Comparison of ENCODE assay signal across 10 mouse cellular contexts in genomic region chr14:46661792-46662545, GRCm38 (mm10).
DNase-seq lines count a peak whose midpoint lies in the region; ATAC-seq lines count a peak whose summit lies in the region.
"Had no signal": no experiment of that assay in that cellular context is flagged by ENCODE, and none has a peak within 500 bp of the region (broad histone marks: within the 10 kb centered on the region; RNA-seq: fewer than 3 reads in every experiment).

No protein-coding gene starts in this region.

- H3K27ac ChIP-seq in kidney, embryonic 15.5 days: peak overlapping the region; percentile 41; the same call in 1 of the 2 replicates
- 0 out of 2 replicates have a peak overlapping the region, but pooled peaks have one; percentile 31 for H3K27ac ChIP-seq in embryonic facial prominence, embryonic 12.5 days
- no peak overlapping the region for H3K27ac ChIP-seq in intestine, embryonic 16.5 days (ENCODE audit: low read length)
- no peak overlapping the region for H3K27ac ChIP-seq in neural tube, embryonic 12.5 days

- DNase-seq in kidney, adult 18-20 months: no peak
- no peak for DNase-seq in thymus, postnatal 25 days
- DNase-seq in frontal cortex, postnatal 36 days (ENCODE audit: low spot score in 2 of 2): no peak
- DNase-seq in cerebellum, postnatal 4 days (ENCODE audit: low spot score in 2 of 2): no peak
- DNase-seq: kidney, postnatal 36 days; lung, postnatal 36 days had no signal

- H3K9ac ChIP-seq in kidney, embryonic 15.5 days: no peak overlapping the region
- no peak overlapping the region for H3K9ac ChIP-seq in embryonic facial prominence, embryonic 12.5 days
- no peak overlapping the region for H3K9ac ChIP-seq in intestine, embryonic 16.5 days (ENCODE audit: low read depth, low read length)
- H3K9ac ChIP-seq in neural tube, embryonic 12.5 days: no peak overlapping the region

- H3K4me3 ChIP-seq in kidney, embryonic 15.5 days (replicated peaks): no peak overlapping the region
- H3K4me3 ChIP-seq in embryonic facial prominence, embryonic 12.5 days: no peak overlapping the region
- no peak overlapping the region for H3K4me3 ChIP-seq in intestine, embryonic 16.5 days (ENCODE audit: low read length)
- H3K4me3 ChIP-seq in neural tube, embryonic 12.5 days: no peak overlapping the region

- no peaks in the 10 kb centered on the region for H3K9me3 ChIP-seq in kidney, embryonic 15.5 days (replicated peaks)
- no peaks in the 10 kb centered on the region for H3K9me3 ChIP-seq in embryonic facial prominence, embryonic 12.5 days
- no peaks in the 10 kb centered on the region for H3K9me3 ChIP-seq in intestine, embryonic 16.5 days (ENCODE audit: control insufficient read depth, low read length)
- H3K9me3 ChIP-seq in neural tube, embryonic 12.5 days: no peaks in the 10 kb centered on the region

- H3K4me1 ChIP-seq in kidney, embryonic 15.5 days: peaks cover 38% of the 10 kb centered on the region
- H3K4me1 ChIP-seq in embryonic facial prominence, embryonic 12.5 days: peaks cover 29% of the 10 kb centered on the region
- H3K4me1 ChIP-seq in intestine, embryonic 16.5 days (ENCODE audit: control insufficient read depth, insufficient read depth, low read length): peaks cover 7% of the 10 kb centered on the region; the same call in 1 of the 2 replicates
- peaks cover 13% of the 10 kb centered on the region for H3K4me1 ChIP-seq in neural tube, embryonic 12.5 days

- H3K27me3 ChIP-seq in kidney, embryonic 15.5 days: no peaks in the 10 kb centered on the region
- H3K27me3 ChIP-seq in embryonic facial prominence, embryonic 12.5 days: no peaks in the 10 kb centered on the region
- no peaks in the 10 kb centered on the region for H3K27me3 ChIP-seq in intestine, embryonic 16.5 days (replicated peaks; ENCODE audit: control insufficient read depth, insufficient read depth, low read length)
- H3K27me3 ChIP-seq in neural tube, embryonic 12.5 days (replicated peaks): no peaks in the 10 kb centered on the region

- ATAC-seq in kidney, embryonic 15.5 days (replicated peaks; ENCODE audit: low FRiP score): peak; percentile 63
- peak; percentile 78 for ATAC-seq in embryonic facial prominence, embryonic 12.5 days (ENCODE audit: insufficient number of reproducible peaks, insufficient read depth, low FRiP score, low TSS enrichment)
- ATAC-seq in intestine, embryonic 16.5 days: peak; percentile 49
- peak; percentile 74 for ATAC-seq in neural tube, embryonic 12.5 days (ENCODE audit: low FRiP score, low read depth)

- H3K4me2 ChIP-seq in kidney, embryonic 15.5 days: peak overlapping the region; percentile 27; the same call in 1 of the 2 replicates
- no peak overlapping the region for H3K4me2 ChIP-seq in embryonic facial prominence, embryonic 12.5 days (replicated peaks)
- no peak overlapping the region for H3K4me2 ChIP-seq in intestine, embryonic 16.5 days (ENCODE audit: low read depth, low read length)
- peak overlapping the region; percentile 12; the same call in 1 of the 2 replicates for H3K4me2 ChIP-seq in neural tube, embryonic 12.5 days (replicated peaks)

- 9% methylated on average over 9 of the region's 9 CpGs for WGBS in kidney, embryonic 15.5 days
- 9% methylated on average over 9 of the region's 9 CpGs for WGBS in embryonic facial prominence, embryonic 12.5 days
- WGBS in intestine, embryonic 16.5 days: 17% methylated on average over 9 of the region's 9 CpGs
- WGBS in neural tube, embryonic 12.5 days: 3% methylated on average over 9 of the region's 9 CpGs

- H3K36me3 ChIP-seq in kidney, embryonic 15.5 days: no peaks in the 10 kb centered on the region
- H3K36me3 ChIP-seq in embryonic facial prominence, embryonic 12.5 days: no peaks in the 10 kb centered on the region
- no peaks in the 10 kb centered on the region for H3K36me3 ChIP-seq in intestine, embryonic 16.5 days (ENCODE audit: control insufficient read depth, insufficient read depth, low read length)
- no peaks in the 10 kb centered on the region for H3K36me3 ChIP-seq in neural tube, embryonic 12.5 days

Comparison
In these comparisons a context has a peak if more than half of its experiments do, and no peak if none do; other contexts are left out.
1. H3K27ac ChIP-seq: peak in kidney, embryonic 15.5 days (single experiment) and embryonic facial prominence, embryonic 12.5 days (single experiment); none in intestine, embryonic 16.5 days (single experiment) and neural tube, embryonic 12.5 days (single experiment).
2. H3K4me2 ChIP-seq: peak in kidney, embryonic 15.5 days (single experiment) and neural tube, embryonic 12.5 days (single experiment); none in embryonic facial prominence, embryonic 12.5 days (single experiment) and intestine, embryonic 16.5 days (single experiment).
3. Peak in every context shown above with its lines, with median percentiles within 50 percentile points of each other: ATAC-seq.